ENCODE assay signal across 10 mouse cellular contexts in the genomic region with DNA sequence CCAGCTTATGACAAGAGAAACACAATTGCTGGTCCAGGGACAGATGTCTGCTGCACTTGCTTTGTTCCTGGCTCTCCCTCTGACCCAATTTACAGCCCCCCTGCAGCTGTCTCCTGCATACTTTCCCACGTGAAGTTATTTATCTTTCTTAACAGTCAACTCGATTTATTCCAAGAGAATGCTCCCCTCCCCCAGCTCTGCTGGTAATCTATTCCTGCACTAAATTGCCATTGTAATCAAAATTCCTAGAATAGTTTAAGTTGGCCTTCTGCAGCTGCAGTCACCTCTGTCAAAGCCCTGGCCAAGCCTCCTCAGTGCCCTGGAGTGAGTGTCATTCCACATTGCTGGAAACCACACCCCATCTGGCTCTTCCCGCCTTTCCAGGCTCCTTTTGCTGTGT.
A peak's percentile ranks its signal among the peaks of the same experiment; 100 is the strongest.
DNase-seq lines count a peak whose midpoint lies in the region; ATAC-seq and TF ChIP-seq lines count a peak whose summit lies in the region.
"Had no signal": no experiment of that assay in that cellular context is flagged by ENCODE, and none has a peak within 500 bp of the region (broad histone marks: within the 10 kb centered on the region; RNA-seq: fewer than 3 reads in every experiment).

No protein-coding gene starts in this region.

- H3K4me1 ChIP-seq in lung, embryonic 14.5 days (ENCODE audit: insufficient read depth), result peaks cover 5% of the 10 kb centered on the region; the same call in 1 of the 2 replicates
- H3K4me1 ChIP-seq: liver, embryonic 15.5 days had no signal

- H3K9me3 ChIP-seq in lung, embryonic 14.5 days (ENCODE audit: low read depth, low read length), result no peaks in the 10 kb centered on the region
- H3K9me3 ChIP-seq: hindbrain, embryonic 13.5 days; liver, embryonic 15.5 days; midbrain, embryonic 13.5 days had no signal

- no peak overlapping the region for H3K4me2 ChIP-seq in lung, embryonic 14.5 days
- H3K4me2 ChIP-seq: hindbrain, embryonic 13.5 days; liver, embryonic 15.5 days; midbrain, embryonic 13.5 days had no signal

- H3K4me3 ChIP-seq in lung, embryonic 14.5 days (ENCODE audit: low read depth, low read length), result no peak overlapping the region
- H3K4me3 ChIP-seq: hindbrain, embryonic 13.5 days; liver, embryonic 15.5 days; midbrain, embryonic 13.5 days had no signal

- peak; percentile 52 for ATAC-seq in lung, embryonic 14.5 days (ENCODE audit: insufficient read depth)
- ATAC-seq: midbrain, embryonic 13.5 days had no signal

- no peak overlapping the region for H3K9ac ChIP-seq in lung, embryonic 14.5 days
- H3K9ac ChIP-seq: hindbrain, embryonic 13.5 days; liver, embryonic 15.5 days; midbrain, embryonic 13.5 days had no signal

- H3K27ac ChIP-seq in lung, embryonic 14.5 days (ENCODE audit: low read depth), result no peak overlapping the region
- H3K27ac ChIP-seq: hindbrain, embryonic 13.5 days; liver, embryonic 15.5 days; midbrain, embryonic 13.5 days had no signal

- no peaks in the 10 kb centered on the region for H3K36me3 ChIP-seq in lung, embryonic 14.5 days (ENCODE audit: insufficient read depth)
- H3K36me3 ChIP-seq: hindbrain, embryonic 13.5 days; liver, embryonic 15.5 days; midbrain, embryonic 13.5 days had no signal

- H3K27me3 ChIP-seq in lung, embryonic 14.5 days (ENCODE audit: insufficient read depth, low read length), result no peaks in the 10 kb centered on the region
- H3K27me3 ChIP-seq: hindbrain, embryonic 13.5 days; liver, embryonic 15.5 days; midbrain, embryonic 13.5 days had no signal

- no peak for TF ChIP-seq CTCF in lung, embryonic 14.5 days (IDR thresholded peaks at IDR 0.05; ENCODE audit: low read depth)

- WGBS in lung, embryonic 14.5 days, result 2% methylated on average over 3 of the region's 3 CpGs

- peak; percentile 35 for DNase-seq in lung, embryonic 14.5 days
- DNase-seq in lung, adult 18-20 months, result no peak
- DNase-seq in embryo, embryonic 11 days, result peak; percentile 65
- DNase-seq in kidney, adult 8-10 months, result peak; percentile 56 to 63
- peak; percentile 87 for DNase-seq in retina, postnatal 1 day
- DNase-seq in ovary, postnatal 10 days (ENCODE audit: low spot score), result no peak
- no peak for DNase-seq in T-cell, adult 2 months (ENCODE audit: low spot score)

Comparison
In these comparisons a context has a peak if more than half of its experiments do, and no peak if none do; other contexts are left out.
1. DNase-seq: peak in lung, embryonic 14.5 days (single experiment), embryo, embryonic 11 days (single experiment), kidney, adult 8-10 months (2 of 2) and retina, postnatal 1 day (single experiment); none in lung, adult 18-20 months (0 of 2), ovary, postnatal 10 days (single experiment) and T-cell, adult 2 months (single experiment).